Mouse (Mus musculus): Measurements from ENCODE around the gene Atxn1. TPM values are rescaled to one million over a fixed set of nuclear protein-coding genes. Genes with fewer than 3 reads are reported as not detected.
A peak's percentile ranks its signal among the peaks of the same experiment; 100 is the strongest.

Gene Atxn1
- total and polyA plus RNA-seq, 2 experiments from 2014 or later = 8.6 to 44.6 TPM

DNA sequence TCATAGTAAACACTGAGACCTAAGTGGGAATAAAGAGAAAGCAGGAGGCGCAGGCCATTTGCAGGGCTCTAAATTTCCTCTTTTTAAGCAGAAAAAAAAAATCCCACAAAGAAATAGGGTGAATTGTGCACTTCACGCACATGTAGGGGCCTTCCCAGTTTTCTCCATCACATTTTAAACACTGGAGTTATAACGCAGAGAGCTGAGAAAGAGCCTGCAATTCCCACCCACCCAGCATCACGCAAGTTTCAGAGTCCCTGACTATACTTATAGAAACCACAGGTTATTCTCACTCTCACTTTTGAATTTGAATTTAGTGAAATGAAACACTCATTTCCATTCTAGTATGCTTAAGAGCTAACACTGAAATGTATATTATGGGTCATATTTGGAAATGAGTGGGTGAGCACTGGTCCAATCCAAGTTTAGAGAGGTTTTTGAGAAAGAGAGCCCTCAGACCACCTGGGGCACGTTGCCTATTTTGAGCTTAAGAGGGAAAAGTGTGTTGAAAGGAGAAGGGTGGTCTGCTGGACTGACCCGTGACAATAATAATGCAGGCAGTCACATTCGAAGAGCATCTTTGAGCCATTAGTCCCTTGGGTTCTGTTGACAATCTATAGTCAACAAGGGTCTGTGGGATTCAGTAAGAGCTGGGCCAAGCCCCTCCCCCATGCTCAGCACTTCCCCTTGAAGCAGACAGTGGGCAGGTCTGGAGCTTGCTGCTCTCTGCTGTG, 279.1 kb downstream of the Atxn1 start:
- H3K9ac ChIP-seq (replicated peaks; ENCODE audit: low read length) = no peak overlapping the region
- H3K9me3 ChIP-seq (ENCODE audit: low read length) = no peaks in the 10 kb centered on the region
- ATAC-seq (no peak), DNase-seq (ENCODE audit: low spot score) (no peak)
- H3K4me2 ChIP-seq (ENCODE audit: low read depth, low read length) = no peak overlapping the region
- no peak for TF ChIP-seq CTCF (IDR thresholded peaks at IDR 0.05; ENCODE audit: low read depth)
- H3K4me1 ChIP-seq (ENCODE audit: insufficient read depth, low read length) = peaks cover 5% of the 10 kb centered on the region; the same call in 1 of the 2 replicates
- H3K36me3 ChIP-seq (ENCODE audit: insufficient read depth, low read length) = no peaks in the 10 kb centered on the region
- no peak overlapping the region for H3K4me3 ChIP-seq (ENCODE audit: low read length)
- 77% methylated on average over 7 of the region's 7 CpGs for WGBS
- H3K27ac ChIP-seq = no peak overlapping the region
- no peaks in the 10 kb centered on the region for H3K27me3 ChIP-seq (ENCODE audit: insufficient read depth, low read length)

GRCm38 (mm10) chr13:45684891-45685311, 279.9 kb downstream of the Atxn1 start:
- DNase-seq (ENCODE audit: low spot score) (no peak), ATAC-seq (no peak)
- H3K4me3 ChIP-seq (ENCODE audit: low read length) = no peak overlapping the region
- H3K27me3 ChIP-seq (ENCODE audit: insufficient read depth, low read length) = no peaks in the 10 kb centered on the region
- no peak overlapping the region for H3K9ac ChIP-seq (replicated peaks; ENCODE audit: low read length)
- no peaks in the 10 kb centered on the region for H3K4me1 ChIP-seq (ENCODE audit: insufficient read depth, low read length)
- no peak overlapping the region for H3K27ac ChIP-seq
- WGBS = 51% methylated on average over 4 of the region's 4 CpGs
- H3K9me3 ChIP-seq (ENCODE audit: low read length) = no peaks in the 10 kb centered on the region
- TF ChIP-seq CTCF (IDR thresholded peaks at IDR 0.05; ENCODE audit: low read depth) = no peak
- H3K36me3 ChIP-seq (ENCODE audit: insufficient read depth, low read length) = no peaks in the 10 kb centered on the region
- H3K4me2 ChIP-seq (ENCODE audit: low read depth, low read length) = no peak overlapping the region

DNA sequence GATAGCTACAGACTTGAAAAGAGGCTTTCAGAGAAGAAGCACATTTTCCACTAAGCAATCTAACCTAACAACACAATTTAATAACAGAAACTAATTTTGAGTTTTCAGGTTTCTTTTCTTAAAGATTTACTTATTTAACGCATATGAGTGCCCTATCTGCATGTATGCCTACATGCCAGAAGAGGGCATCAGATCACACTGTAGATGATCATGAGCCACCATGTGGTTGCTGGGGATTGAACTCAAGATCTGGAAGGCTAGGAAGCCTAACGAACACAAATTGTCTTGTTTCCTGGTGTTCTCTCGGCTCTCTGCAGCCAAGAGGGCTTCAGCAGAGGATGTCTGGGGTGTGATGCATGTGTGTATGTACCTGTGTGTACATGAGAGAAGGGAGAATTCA, 280.8 kb downstream of the Atxn1 start:
- peak; percentile 70 for TF ChIP-seq CTCF (IDR thresholded peaks at IDR 0.05; ENCODE audit: low read depth)
- no peaks in the 10 kb centered on the region for H3K27me3 ChIP-seq (ENCODE audit: insufficient read depth, low read length)
- no peaks in the 10 kb centered on the region for H3K36me3 ChIP-seq (ENCODE audit: insufficient read depth, low read length)
- H3K9ac ChIP-seq (replicated peaks; ENCODE audit: low read length) = no peak overlapping the region
- DNase-seq (ENCODE audit: low spot score) (peak; percentile 38), ATAC-seq (no peak)
- H3K27ac ChIP-seq = no peak overlapping the region
- WGBS = 66% methylated on average over 3 of the region's 3 CpGs
- H3K4me3 ChIP-seq (ENCODE audit: low read length) = no peak overlapping the region
- H3K4me2 ChIP-seq (ENCODE audit: low read depth, low read length) = no peak overlapping the region
- H3K9me3 ChIP-seq (ENCODE audit: low read length) = no peaks in the 10 kb centered on the region
- no peaks in the 10 kb centered on the region for H3K4me1 ChIP-seq (ENCODE audit: insufficient read depth, low read length)

GRCm38 (mm10) chr13:45681196-45681595, 283.6 kb downstream of the Atxn1 start:
- Histone ChIP-seq H3K27ac (no peak overlapping the region), H3K4me1 (ENCODE audit: insufficient read depth, low read length) (no peaks in the 10 kb centered on the region), H3K9me3 (ENCODE audit: low read length) (no peaks in the 10 kb centered on the region), H3K9ac (replicated peaks; ENCODE audit: low read length) (no peak overlapping the region), H3K36me3 (ENCODE audit: insufficient read depth, low read length) (no peaks in the 10 kb centered on the region), H3K27me3 (ENCODE audit: insufficient read depth, low read length) (no peaks in the 10 kb centered on the region), H3K4me2 (ENCODE audit: low read depth, low read length) (no peak overlapping the region), H3K4me3 (ENCODE audit: low read length) (no peak overlapping the region)
- ATAC-seq (no peak), DNase-seq (ENCODE audit: low spot score) (no peak)
- WGBS = 92% methylated on average over 5 of the region's 5 CpGs
- no peak for TF ChIP-seq CTCF (IDR thresholded peaks at IDR 0.05; ENCODE audit: low read depth)

DNA sequence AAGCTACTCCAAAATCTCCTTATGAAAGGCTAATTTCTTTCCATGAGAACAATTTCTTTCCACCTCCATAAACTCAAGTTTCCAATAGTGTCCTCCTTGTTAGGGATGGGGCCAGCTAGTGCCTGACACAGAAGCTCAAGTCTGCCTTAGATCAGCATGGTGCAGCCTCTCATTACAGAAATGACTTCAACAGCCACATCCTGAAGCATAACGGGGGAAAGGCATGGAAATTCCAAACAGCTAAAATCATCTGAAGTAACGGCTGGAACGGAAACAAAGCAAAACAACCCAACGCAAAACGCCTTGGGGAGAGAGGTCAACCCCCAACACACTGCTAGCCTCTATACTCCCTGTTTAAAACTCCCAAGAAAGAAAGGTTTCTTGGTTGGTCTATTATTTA, 284.2 kb downstream of the Atxn1 start:
- H3K4me1 ChIP-seq (ENCODE audit: insufficient read depth, low read length) = no peaks in the 10 kb centered on the region
- no peaks in the 10 kb centered on the region for H3K27me3 ChIP-seq (ENCODE audit: insufficient read depth, low read length)
- 78% methylated on average over 5 of the region's 5 CpGs for WGBS
- ATAC-seq = no peak
- no peak overlapping the region for H3K27ac ChIP-seq
- no peak overlapping the region for H3K4me2 ChIP-seq (ENCODE audit: low read depth, low read length)
- H3K4me3 ChIP-seq (ENCODE audit: low read length) = no peak overlapping the region
- TF ChIP-seq CTCF (IDR thresholded peaks at IDR 0.05; ENCODE audit: low read depth) = no peak
- no peak for DNase-seq (ENCODE audit: low spot score)
- no peaks in the 10 kb centered on the region for H3K9me3 ChIP-seq (ENCODE audit: low read length)
- H3K36me3 ChIP-seq (ENCODE audit: insufficient read depth, low read length) = no peaks in the 10 kb centered on the region
- no peak overlapping the region for H3K9ac ChIP-seq (replicated peaks; ENCODE audit: low read length)

DNA sequence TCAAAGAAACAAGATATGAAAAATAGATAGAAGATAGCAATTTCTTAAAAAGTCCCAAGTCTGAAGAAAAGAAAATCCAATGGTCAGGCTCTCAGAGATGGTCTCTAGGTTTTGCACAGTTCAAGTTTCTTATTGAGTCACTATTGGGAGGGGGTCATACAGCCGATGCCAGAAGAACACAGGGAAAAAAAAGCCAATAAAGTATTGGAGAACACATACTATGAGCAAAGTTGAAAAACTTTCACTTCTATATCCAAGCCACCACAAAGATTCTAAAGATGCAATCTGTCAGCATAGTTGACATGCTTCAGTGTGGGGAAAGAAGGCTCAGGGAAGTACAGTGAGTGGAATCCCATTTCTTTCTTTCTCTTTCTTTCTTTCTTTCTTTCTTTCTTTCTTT, 285.7 kb downstream of the Atxn1 start:
- no peak for TF ChIP-seq CTCF (IDR thresholded peaks at IDR 0.05; ENCODE audit: low read depth)
- ATAC-seq = no peak
- H3K4me2 ChIP-seq (ENCODE audit: low read depth, low read length) = no peak overlapping the region

GRCm38 (mm10) chr13:45672628-45673027, 292.2 kb downstream of the Atxn1 start:
- Histone ChIP-seq H3K4me2 (ENCODE audit: low read depth, low read length) (no peak overlapping the region), H3K36me3 (ENCODE audit: insufficient read depth, low read length) (no peaks in the 10 kb centered on the region), H3K27ac (no peak overlapping the region), H3K9ac (replicated peaks; ENCODE audit: low read length) (no peak overlapping the region), H3K27me3 (ENCODE audit: insufficient read depth, low read length) (no peaks in the 10 kb centered on the region), H3K9me3 (ENCODE audit: low read length) (no peaks in the 10 kb centered on the region), H3K4me1 (ENCODE audit: insufficient read depth, low read length) (no peaks in the 10 kb centered on the region), H3K4me3 (ENCODE audit: low read length) (no peak overlapping the region)
- no peak for TF ChIP-seq CTCF (IDR thresholded peaks at IDR 0.05; ENCODE audit: low read depth)
- no peak for DNase-seq (ENCODE audit: low spot score)
- 44% methylated on average over 2 of the region's 2 CpGs for WGBS
- ATAC-seq = no peak

More for the DNA sequence above, 285.7 kb downstream of the Atxn1 start:
- Histone ChIP-seq H3K9me3 (ENCODE audit: low read length) (no peaks in the 10 kb centered on the region), H3K9ac (replicated peaks; ENCODE audit: low read length) (no peak overlapping the region), H3K4me1 (ENCODE audit: insufficient read depth, low read length) (no peaks in the 10 kb centered on the region), H3K27me3 (ENCODE audit: insufficient read depth, low read length) (no peaks in the 10 kb centered on the region), H3K36me3 (ENCODE audit: insufficient read depth, low read length) (no peaks in the 10 kb centered on the region), H3K27ac (no peak overlapping the region), H3K4me3 (ENCODE audit: low read length) (no peak overlapping the region)
- DNase-seq (ENCODE audit: low spot score) = no peak
- whole genome bisulfite sequencing = 97% methylated on average over 1 of the region's 1 CpGs

Measured in hindbrain, postnatal 0 days (tissue).